Mouse (Mus musculus) neural tube, embryonic 15.5 days (tissue): ENCODE data around the gene Chd1. TPM values are rescaled to one million over a fixed set of nuclear protein-coding genes. Genes with fewer than 3 reads are reported as not detected.
"Not testable (repeated sequence)": the region's sequence is repeated elsewhere in the genome, so short reads cannot be mapped to it uniquely, and the experiment has no call there.

Source experiments
- ATAC-seq: fragments of 200-750 bp; cut with Nextera tagmentation; 2 replicates; pipeline ENCODE4 v1.8.0; 2017; ENCODE audit warnings: mild to moderate bottlenecking, moderate TSS enrichment, moderate library complexity; ENCODE audit not compliant: low FRiP score
- H3K27ac ChIP-seq: fragments of 300-500 bp; sonication (generic); replicated peaks from 2 replicates; pipeline ENCODE4 v1.5.1; 2015; ENCODE audit warnings: mild to moderate bottlenecking, inconsistent platforms
- H3K27me3 ChIP-seq: fragments of 300-500 bp; sonication (generic); replicated peaks from 2 replicates; pipeline ENCODE4 v1.6.1; 2015; ENCODE audit warnings: inconsistent platforms
- H3K36me3 ChIP-seq: fragments of 300-500 bp; sonication (generic); 2 replicates; pipeline ENCODE4 v1.6.1; 2015; ENCODE audit warnings: inconsistent platforms
- H3K4me1 ChIP-seq: fragments of 300-500 bp; sonication (generic); 2 replicates; pipeline ENCODE4 v1.6.1; 2015; ENCODE audit warnings: inconsistent platforms
- H3K4me2 ChIP-seq: fragments of 300-500 bp; sonication (generic); 2 replicates; pipeline ENCODE4 v1.6.1; 2015; ENCODE audit warnings: inconsistent platforms, mild to moderate bottlenecking, moderate library complexity
- H3K4me3 ChIP-seq: fragments of 300-500 bp; sonication (generic); replicated peaks from 2 replicates; pipeline ENCODE4 v1.5.1; 2015; ENCODE audit warnings: mild to moderate bottlenecking, inconsistent platforms
- H3K9ac ChIP-seq: fragments of 300-500 bp; sonication (generic); replicated peaks from 2 replicates; pipeline ENCODE4 v1.6.1; 2015; ENCODE audit warnings: mild to moderate bottlenecking, inconsistent platforms
- H3K9me3 ChIP-seq: fragments of 300-500 bp; sonication (generic); replicated peaks from 2 replicates; pipeline ENCODE4 v1.6.1; 2016; ENCODE audit warnings: inconsistent platforms
- WGBS: fragments of 180-500 bp; shearing (Covaris S2); methylation state at CpG from one replicate; pipeline ENCODE4 v1.1.7; 2015; ENCODE audit warnings: mixed read lengths; 5-methylcytosine and 5-hydroxymethylcytosine counted together
- polyA plus RNA-seq: library from polyadenylated mRNA; unstranded; fragments of >200 nt; fragmentation: Nextera tagmentation; extraction: Ambion mirVana; gene quantifications from 2 replicates; pipeline ENCODE4 v1.2.1, GENCODE M21; 2015

The Chd1 gene
- polyA plus RNA-seq, 1 experiment from 2014 or later: 14.1 TPM

GRCm38 (mm10) chr17:15704158-15704474 is 651 bp upstream of the Chd1 start:
- Histone ChIP-seq H3K4me2 (peak overlapping the region; percentile 93), H3K9ac (peak overlapping the region; percentile 79), H3K4me1 (peaks cover 27% of the 10 kb centered on the region), H3K27ac (peak overlapping the region; percentile 95), H3K9me3 (no peaks in the 10 kb centered on the region), H3K36me3 (peaks cover 11% of the 10 kb centered on the region), H3K4me3 (peak overlapping the region; percentile 85), H3K27me3 (no peaks in the 10 kb centered on the region)
- ATAC-seq: no peak; the same call in 1 of the 2 replicates
- 4% methylated on average over 12 of the region's 12 CpGs for WGBS

- H3K4me2 ChIP-seq: peak overlapping the region; percentile 93
- peaks cover 11% of the 10 kb centered on the region for H3K36me3 ChIP-seq
- no peaks in the 10 kb centered on the region for H3K9me3 ChIP-seq
- H3K27ac ChIP-seq: peak overlapping the region; percentile 95
- under 1% methylated on average over 78 of the region's 89 CpGs for WGBS
- H3K27me3 ChIP-seq: no peaks in the 10 kb centered on the region
- H3K4me3 ChIP-seq: peak overlapping the region; percentile 85
- peaks cover 33% of the 10 kb centered on the region for H3K4me1 ChIP-seq
- peak; percentile 73 for ATAC-seq
- H3K9ac ChIP-seq: peak overlapping the region; percentile 79
Measured at GRCm38 (mm10) chr17:15705303-15706284, 827 bp downstream of the Chd1 start.

- Histone ChIP-seq H3K4me1 (peaks cover 20% of the 10 kb centered on the region), H3K36me3 (no peaks in the 10 kb centered on the region; the same call in 1 of the 2 replicates), H3K4me3 (no peak overlapping the region), H3K9ac (no peak overlapping the region), H3K27me3 (no peaks in the 10 kb centered on the region), H3K9me3 (no peaks in the 10 kb centered on the region), H3K27ac (no peak overlapping the region), H3K4me2 (no peak overlapping the region)
- WGBS: 88% methylated on average over 4 of the region's 4 CpGs
- no peak for ATAC-seq
Measured at GRCm38 (mm10) chr17:15714507-15714906, 9.7 kb downstream of the Chd1 start.

GRCm38 (mm10) chr17:15715013-15715902 is 10.5 kb downstream of the Chd1 start:
- H3K9ac ChIP-seq: no peak overlapping the region
- ATAC-seq: peak; percentile 56; the same call in 1 of the 2 replicates
- no peak overlapping the region for H3K4me3 ChIP-seq
- peaks cover 18% of the 10 kb centered on the region for H3K4me1 ChIP-seq
- no peak overlapping the region for H3K4me2 ChIP-seq
- H3K36me3 ChIP-seq: no peaks in the 10 kb centered on the region; the same call in 1 of the 2 replicates
- no peaks in the 10 kb centered on the region for H3K27me3 ChIP-seq
- WGBS: 73% methylated on average over 3 of the region's 3 CpGs
- H3K9me3 ChIP-seq: no peaks in the 10 kb centered on the region
- H3K27ac ChIP-seq: no peak overlapping the region

GRCm38 (mm10) chr17:15715940-15716339 is 11.2 kb downstream of the Chd1 start:
- no peak overlapping the region for H3K4me2 ChIP-seq
- no peaks in the 10 kb centered on the region; the same call in 1 of the 2 replicates for H3K36me3 ChIP-seq
- no peak overlapping the region for H3K27ac ChIP-seq
- H3K4me1 ChIP-seq: peaks cover 12% of the 10 kb centered on the region
- WGBS: 79% methylated on average over 3 of the region's 3 CpGs
- no peaks in the 10 kb centered on the region for H3K27me3 ChIP-seq
- H3K4me3 ChIP-seq: no peak overlapping the region
- H3K9me3 ChIP-seq: no peaks in the 10 kb centered on the region
- ATAC-seq: no peak
- no peak overlapping the region for H3K9ac ChIP-seq

- WGBS: 95% methylated on average over 3 of the region's 3 CpGs
- Histone ChIP-seq H3K27ac (no peak overlapping the region), H3K9me3 (no peaks in the 10 kb centered on the region), H3K4me2 (no peak overlapping the region), H3K36me3 (peaks cover 8% of the 10 kb centered on the region), H3K9ac (no peak overlapping the region), H3K4me1 (peaks cover 5% of the 10 kb centered on the region; the same call in 1 of the 2 replicates), H3K4me3 (no peak overlapping the region), H3K27me3 (no peaks in the 10 kb centered on the region)
- ATAC-seq: no peak
Measured at GRCm38 (mm10) chr17:15720841-15721240, 16.1 kb downstream of the Chd1 start.

GRCm38 (mm10) chr17:15723291-15723690 is 18.5 kb downstream of the Chd1 start:
- no peak for ATAC-seq
- H3K27me3 ChIP-seq: no peaks in the 10 kb centered on the region
- H3K27ac ChIP-seq: no peak overlapping the region
- 86% methylated on average over 1 of the region's 1 CpGs for WGBS
- no peak overlapping the region for H3K4me2 ChIP-seq
- H3K9ac ChIP-seq: no peak overlapping the region
- no peak overlapping the region for H3K4me3 ChIP-seq
- H3K36me3 ChIP-seq: peaks cover 30% of the 10 kb centered on the region
- H3K9me3 ChIP-seq: no peaks in the 10 kb centered on the region
- H3K4me1 ChIP-seq: peaks cover 2% of the 10 kb centered on the region; the same call in 1 of the 2 replicates

GRCm38 (mm10) chr17:15723866-15724475 is 19.2 kb downstream of the Chd1 start:
- not testable (repeated sequence) for H3K4me3 ChIP-seq, H3K4me2 ChIP-seq, ATAC-seq, H3K27me3 ChIP-seq, H3K27ac ChIP-seq, H3K9ac ChIP-seq, H3K9me3 ChIP-seq, H3K4me1 ChIP-seq
- 93% methylated on average over 2 of the region's 5 CpGs for WGBS
- H3K36me3 ChIP-seq: peaks cover 30% of the 10 kb centered on the region

GRCm38 (mm10) chr17:15731706-15732105 is 26.9 kb downstream of the Chd1 start:
- ATAC-seq: no peak
- Histone ChIP-seq H3K36me3 (peaks cover 54% of the 10 kb centered on the region), H3K9me3 (no peaks in the 10 kb centered on the region), H3K27me3 (no peaks in the 10 kb centered on the region), H3K4me1 (no peaks in the 10 kb centered on the region), H3K4me3 (no peak overlapping the region), H3K9ac (no peak overlapping the region), H3K4me2 (no peak overlapping the region), H3K27ac (no peak overlapping the region)
- WGBS: 60% methylated on average over 5 of the region's 5 CpGs

GRCm38 (mm10) chr17:15737346-15737917 is 32.7 kb downstream of the Chd1 start:
- 87% methylated on average over 10 of the region's 10 CpGs for WGBS
- peaks cover 42% of the 10 kb centered on the region for H3K36me3 ChIP-seq
- H3K27me3 ChIP-seq: no peaks in the 10 kb centered on the region
- H3K27ac ChIP-seq: no peak overlapping the region
- H3K9ac ChIP-seq: no peak overlapping the region
- no peak overlapping the region for H3K4me3 ChIP-seq
- H3K4me1 ChIP-seq: no peaks in the 10 kb centered on the region
- H3K4me2 ChIP-seq: no peak overlapping the region
- ATAC-seq: no peak
- no peaks in the 10 kb centered on the region for H3K9me3 ChIP-seq

- no peak for ATAC-seq
- no peaks in the 10 kb centered on the region for H3K9me3 ChIP-seq
- WGBS: 95% methylated on average over 8 of the region's 8 CpGs
Measured at GRCm38 (mm10) chr17:15741836-15742235, 37.1 kb downstream of the Chd1 start.

More at GRCm38 (mm10) chr17:15741836-15742235, 37.1 kb downstream of the Chd1 start:
- H3K4me2 ChIP-seq: no peak overlapping the region
- no peaks in the 10 kb centered on the region for H3K27me3 ChIP-seq
- H3K9ac ChIP-seq: no peak overlapping the region
- H3K4me1 ChIP-seq: no peaks in the 10 kb centered on the region
- no peak overlapping the region for H3K27ac ChIP-seq
- peaks cover 33% of the 10 kb centered on the region for H3K36me3 ChIP-seq
- H3K4me3 ChIP-seq: no peak overlapping the region
